Mouse (Mus musculus): ENCODE results near the gene Klk1b27. TPM values are rescaled to one million over a fixed set of nuclear protein-coding genes. Genes with fewer than 3 reads are reported as not detected.
"Not testable (repeated sequence)": the region's sequence is repeated elsewhere in the genome, so short reads cannot be mapped to it uniquely, and the experiment has no call there.

The Klk1b27 gene
- polyA plus RNA-seq (2012; rRNA removed), result not detected in 2 replicates

- not testable (repeated sequence) for H3K4me3 ChIP-seq (ENCODE audit: insufficient read depth, low read length); H3K4me1 ChIP-seq (ENCODE audit: control insufficient read depth, insufficient read depth, low read length); H3K27ac ChIP-seq (ENCODE audit: insufficient read depth, low read length)
Observed at GRCm38 (mm10) chr7:44051990-44052389, at the start of gene Klk1b27. TSS of gene Klk1b27 (plus strand) at chr7:44052290.

GRCm38 (mm10) chr7:44004847-44005246 is 47.2 kb upstream of the Klk1b27 start:
- H3K27ac ChIP-seq (ENCODE audit: insufficient read depth, low read length), result no peak overlapping the region
- H3K4me1 ChIP-seq (ENCODE audit: control insufficient read depth, insufficient read depth, low read length), result no peaks in the 10 kb centered on the region
- H3K4me3 ChIP-seq (ENCODE audit: insufficient read depth, low read length), result no peak overlapping the region
- TF ChIP-seq CTCF (IDR thresholded peaks at IDR 0.05; ENCODE audit: extremely low read depth, insufficient read depth, low read length), result no peak
- no peak for TF ChIP-seq POLR2A (IDR thresholded peaks at IDR 0.05; ENCODE audit: extremely low read depth, insufficient read depth, low read length)

- H3K4me1 ChIP-seq (ENCODE audit: control insufficient read depth, insufficient read depth, low read length); H3K27ac ChIP-seq (ENCODE audit: insufficient read depth, low read length); H3K4me3 ChIP-seq (ENCODE audit: insufficient read depth, low read length): not testable (repeated sequence)
Observed at GRCm38 (mm10) chr7:44011868-44012267, 40.2 kb upstream of the Klk1b27 start, which contains the start of gene Klk1b26. TSS of gene Klk1b26 (plus strand) at chr7:44012168.

- not testable (repeated sequence) for H3K4me1 ChIP-seq (ENCODE audit: control insufficient read depth, insufficient read depth, low read length); H3K27ac ChIP-seq (ENCODE audit: insufficient read depth, low read length); H3K4me3 ChIP-seq (ENCODE audit: insufficient read depth, low read length)
Observed at GRCm38 (mm10) chr7:44014666-44015065, 37.4 kb upstream of the Klk1b27 start.

GRCm38 (mm10) chr7:44015071-44015470 is 37.0 kb upstream of the Klk1b27 start:
- Histone ChIP-seq H3K27ac (ENCODE audit: insufficient read depth, low read length) (no peak overlapping the region), H3K4me1 (ENCODE audit: control insufficient read depth, insufficient read depth, low read length) (no peaks in the 10 kb centered on the region), H3K4me3 (ENCODE audit: insufficient read depth, low read length) (no peak overlapping the region)
- no peak for TF ChIP-seq CTCF (IDR thresholded peaks at IDR 0.05; ENCODE audit: extremely low read depth, insufficient read depth, low read length)
- no peak for TF ChIP-seq POLR2A (IDR thresholded peaks at IDR 0.05; ENCODE audit: extremely low read depth, insufficient read depth, low read length)

DNA sequence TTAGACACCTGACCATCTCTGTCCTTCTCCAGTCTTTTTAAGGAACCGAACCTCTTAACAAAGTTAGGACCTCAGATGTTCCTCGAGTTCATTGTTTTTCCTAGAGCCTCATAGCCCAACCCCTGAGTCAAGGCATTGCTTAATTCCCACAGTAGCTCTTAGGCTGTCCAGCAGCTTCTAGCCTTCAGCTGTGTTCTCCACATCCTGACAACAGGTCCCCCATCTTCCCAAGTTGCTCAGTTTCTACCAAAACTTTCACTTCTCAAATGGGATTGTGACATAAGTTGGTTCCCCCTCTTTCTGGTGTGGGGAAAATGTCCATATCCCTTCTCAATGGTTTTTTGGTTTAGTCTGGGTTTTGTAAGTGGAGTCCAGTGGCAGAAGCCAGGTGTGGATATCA is 20.0 kb downstream of the Klk1b27 start:
- no peak overlapping the region for H3K4me3 ChIP-seq (ENCODE audit: insufficient read depth, low read length)
- no peaks in the 10 kb centered on the region for H3K4me1 ChIP-seq (ENCODE audit: control insufficient read depth, insufficient read depth, low read length)
- no peak overlapping the region for H3K27ac ChIP-seq (ENCODE audit: insufficient read depth, low read length)
- no peak for TF ChIP-seq CTCF (IDR thresholded peaks at IDR 0.05; ENCODE audit: extremely low read depth, insufficient read depth, low read length)
- TF ChIP-seq POLR2A (IDR thresholded peaks at IDR 0.05; ENCODE audit: extremely low read depth, insufficient read depth, low read length), result no peak

GRCm38 (mm10) chr7:44077703-44078102 is 25.6 kb downstream of the Klk1b27 start:
- Histone ChIP-seq H3K4me3 (ENCODE audit: insufficient read depth, low read length) (no peak overlapping the region), H3K27ac (ENCODE audit: insufficient read depth, low read length) (no peak overlapping the region), H3K4me1 (ENCODE audit: control insufficient read depth, insufficient read depth, low read length) (no peaks in the 10 kb centered on the region)
- TF ChIP-seq CTCF (IDR thresholded peaks at IDR 0.05; ENCODE audit: extremely low read depth, insufficient read depth, low read length), result no peak
- no peak for TF ChIP-seq POLR2A (IDR thresholded peaks at IDR 0.05; ENCODE audit: extremely low read depth, insufficient read depth, low read length)

DNA sequence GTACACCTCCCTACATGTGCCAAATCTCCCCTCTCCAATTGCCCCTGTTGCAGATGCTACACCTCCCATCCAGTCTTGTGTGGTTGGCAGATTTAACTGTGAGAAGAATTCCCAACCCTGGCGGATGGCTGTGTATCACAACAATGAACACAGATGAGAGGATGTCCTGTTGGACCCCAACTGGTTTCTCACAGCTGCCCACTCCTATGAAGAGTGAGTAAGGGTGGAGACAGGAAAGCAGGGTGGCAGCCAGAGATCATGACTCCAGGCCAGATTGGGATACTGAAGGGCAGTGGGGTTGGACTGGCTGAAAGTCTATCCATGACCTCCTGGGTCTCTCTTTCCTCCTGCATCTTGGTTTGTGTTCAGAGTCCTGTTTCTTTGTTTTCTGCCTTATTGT is 44.0 kb downstream of the Klk1b27 start:
- Histone ChIP-seq H3K4me3 (ENCODE audit: insufficient read depth, low read length) (no peak overlapping the region), H3K4me1 (ENCODE audit: control insufficient read depth, insufficient read depth, low read length) (no peaks in the 10 kb centered on the region), H3K27ac (ENCODE audit: insufficient read depth, low read length) (no peak overlapping the region)
- TF ChIP-seq POLR2A (IDR thresholded peaks at IDR 0.05; ENCODE audit: extremely low read depth, insufficient read depth, low read length) (no peak), CTCF (IDR thresholded peaks at IDR 0.05; ENCODE audit: extremely low read depth, insufficient read depth, low read length) (no peak)

DNA sequence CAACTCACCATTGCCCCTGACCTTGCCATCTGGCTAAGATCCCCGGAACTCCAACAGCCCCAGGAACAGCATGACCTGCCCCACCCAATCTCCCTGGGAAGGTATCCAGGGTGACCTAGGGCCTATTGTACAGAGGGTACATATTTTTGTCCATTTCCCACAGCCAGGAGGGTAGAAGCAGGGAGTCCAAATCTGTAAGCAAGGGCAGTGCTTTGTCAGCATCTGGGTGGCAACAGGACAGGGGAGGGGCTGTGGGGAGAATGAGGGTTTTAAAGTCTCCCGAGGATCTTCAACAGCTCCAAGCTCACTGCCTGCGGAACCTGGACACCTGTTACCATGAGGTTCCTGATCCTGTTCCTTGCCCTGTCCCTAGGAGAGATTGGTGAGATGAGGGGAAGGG is 49.9 kb downstream of the Klk1b27 start, which contains the start of gene Klk1b21:
TSS of gene Klk1b21 (plus strand) at position 301 of the 400 bp plus-strand sequence.
- H3K27ac ChIP-seq (ENCODE audit: insufficient read depth, low read length); H3K4me3 ChIP-seq (ENCODE audit: insufficient read depth, low read length); H3K4me1 ChIP-seq (ENCODE audit: control insufficient read depth, insufficient read depth, low read length): not testable (repeated sequence)

Other genes with a start within 250 kb of the Klk1b27 start
- gene Klk7, start 241.0 kb upstream of the Klk1b27 start, polyA plus RNA-seq (2012; rRNA removed), result 0.11 TPM in 1 of 2 replicates, not detected in the other
- 4.9 and 11.6 TPM in 2 replicates for gene Klk6, start 227.8 kb upstream of the Klk1b27 start, polyA plus RNA-seq (2012; rRNA removed)
- gene Klk5, start 210.3 kb upstream of the Klk1b27 start, polyA plus RNA-seq (2012; rRNA removed), result not detected in 2 replicates
- gene Klk4, start 171.1 kb upstream of the Klk1b27 start, polyA plus RNA-seq (2012; rRNA removed), result not detected in 2 replicates
- gene Klk15, start 118.5 kb upstream of the Klk1b27 start, polyA plus RNA-seq (2012; rRNA removed), result not detected in 2 replicates
- not detected in 2 replicates for gene Klk1b8, start 101.6 kb upstream of the Klk1b27 start, polyA plus RNA-seq (2012; rRNA removed)
- gene Klk1b1, start 85.5 kb upstream of the Klk1b27 start, polyA plus RNA-seq (2012; rRNA removed), result not detected in 2 replicates
- not detected in 2 replicates for gene Klk1b9, start 76.2 kb upstream of the Klk1b27 start, polyA plus RNA-seq (2012; rRNA removed)
- not detected in 2 replicates for gene Klk1b11, start 56.4 kb upstream of the Klk1b27 start, polyA plus RNA-seq (2012; rRNA removed)
- not detected in 2 replicates for gene Klk1b26, start 40.1 kb upstream of the Klk1b27 start, polyA plus RNA-seq (2012; rRNA removed)
- not detected in 2 replicates for gene Klk1b21, start 50.0 kb downstream of the Klk1b27 start, polyA plus RNA-seq (2012; rRNA removed)
- gene Klk1b22, start 60.4 kb downstream of the Klk1b27 start, polyA plus RNA-seq (2012; rRNA removed), result not detected in 2 replicates
- gene Klk1b16, start 84.5 kb downstream of the Klk1b27 start, polyA plus RNA-seq (2012; rRNA removed), result not detected in 2 replicates
- not detected in 2 replicates for gene Klk1b24, start 135.9 kb downstream of the Klk1b27 start, polyA plus RNA-seq (2012; rRNA removed)
- 0.13 and 0.15 TPM in 2 replicates for gene Klk1b3, start 145.9 kb downstream of the Klk1b27 start, polyA plus RNA-seq (2012; rRNA removed)
- gene Klk1b4, start 155.1 kb downstream of the Klk1b27 start, polyA plus RNA-seq (2012; rRNA removed), result not detected in 2 replicates
- gene Klk1b5, start 163.7 kb downstream of the Klk1b27 start, polyA plus RNA-seq (2012; rRNA removed), result not detected in 2 replicates
- gene Klk1, start 173.1 kb downstream of the Klk1b27 start, polyA plus RNA-seq (2012; rRNA removed), result not detected in 2 replicates
- gene Gm36864, start 183.9 kb downstream of the Klk1b27 start, polyA plus RNA-seq (2012; rRNA removed), result not detected in 2 replicates
- gene 1700028J19Rik, start 194.4 kb downstream of the Klk1b27 start, polyA plus RNA-seq (2012; rRNA removed), result 2.3 and 2.9 TPM in 2 replicates
- gene 2410002F23Rik, start 194.4 kb downstream of the Klk1b27 start, polyA plus RNA-seq (2012; rRNA removed), result 105 TPM in 2 replicates
- not detected in 2 replicates for gene Acp4, start 205.1 kb downstream of the Klk1b27 start, polyA plus RNA-seq (2012; rRNA removed)
- gene Gm15517, start 209.2 kb downstream of the Klk1b27 start, polyA plus RNA-seq (2012; rRNA removed), result not detected in 2 replicates

Measured in cortical plate, adult 2 months (tissue).